Comparison of ENCODE assay signal across 25 mouse cellular contexts in the genomic region with DNA sequence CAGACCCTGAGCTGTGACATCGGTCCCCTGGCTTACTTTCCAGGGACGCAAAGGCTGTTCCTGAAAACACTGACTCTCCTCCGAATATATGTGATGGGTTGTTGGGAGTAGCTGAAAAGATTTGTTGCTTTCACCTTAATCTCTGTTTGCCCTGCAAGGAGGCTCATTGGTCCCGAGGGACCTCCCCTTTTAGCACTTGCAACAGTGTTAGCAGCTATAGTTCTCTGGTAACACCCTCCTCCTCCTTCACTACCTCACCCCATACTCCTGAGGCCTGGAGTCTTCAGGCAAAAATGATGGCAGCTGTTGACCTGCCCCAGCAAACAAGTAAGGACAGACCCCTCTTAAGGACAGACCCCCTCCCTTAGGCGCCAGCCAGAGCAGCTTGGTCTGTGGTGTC.
"Had no signal": no experiment of that assay in that cellular context is flagged by ENCODE, and none has a peak within 500 bp of the region (broad histone marks: within the 10 kb centered on the region; RNA-seq: fewer than 3 reads in every experiment).

No protein-coding gene starts in this region.

- DNase-seq: gastrocnemius, postnatal 14 days; gastrocnemius, postnatal 36 days; heart, adult 11 months; heart, adult 2 months; heart, postnatal 14 days; heart, postnatal 36 days; kidney, adult 18-20 months; kidney, adult 8-10 months; kidney, postnatal 10 days; kidney, postnatal 25 days; kidney, postnatal 4 days; liver had no signal

- H3K9me3 ChIP-seq: heart, embryonic 13.5 days; heart, embryonic 15.5 days; hindbrain, embryonic 13.5 days; hindbrain, embryonic 15.5 days; intestine, embryonic 15.5 days; kidney, embryonic 15.5 days; limb, embryonic 10.5 days; limb, embryonic 12.5 days had no signal

- H3K36me3 ChIP-seq: heart, embryonic 13.5 days; heart, embryonic 15.5 days; hindbrain, embryonic 13.5 days; hindbrain, embryonic 15.5 days; intestine, embryonic 15.5 days; limb, embryonic 10.5 days; limb, embryonic 12.5 days had no signal

- H3K9ac ChIP-seq: heart, embryonic 13.5 days; heart, embryonic 15.5 days; hindbrain, embryonic 13.5 days; hindbrain, embryonic 15.5 days; intestine, embryonic 15.5 days; kidney, embryonic 15.5 days; limb, embryonic 12.5 days had no signal

- ATAC-seq: inflammation-experienced regulatory T-cells, adult 6 months; intestine, embryonic 15.5 days; intestine, postnatal 0 days had no signal

- H3K27ac ChIP-seq: heart, adult 2 months; heart, embryonic 13.5 days; heart, embryonic 15.5 days; hindbrain, embryonic 13.5 days; hindbrain, embryonic 15.5 days; intestine, embryonic 15.5 days; layer of hippocampus, adult 2 months; left cerebral cortex, adult 2 months; limb, embryonic 10.5 days; limb, embryonic 12.5 days had no signal

- H3K4me3 ChIP-seq: heart, adult 2 months; heart, embryonic 13.5 days; heart, embryonic 15.5 days; hindbrain, embryonic 13.5 days; hindbrain, embryonic 15.5 days; intestine, embryonic 15.5 days; kidney, embryonic 15.5 days; layer of hippocampus, adult 2 months; left cerebral cortex, adult 2 months; limb, embryonic 10.5 days; limb, embryonic 12.5 days had no signal

- H3K4me2 ChIP-seq: heart, embryonic 11.5 days; heart, embryonic 13.5 days; heart, embryonic 15.5 days; hindbrain, embryonic 13.5 days; hindbrain, embryonic 15.5 days; intestine, embryonic 15.5 days; limb, embryonic 12.5 days had no signal
